Mouse (Mus musculus): ENCODE results near the gene Cd70. TPM values are rescaled to one million over a fixed set of nuclear protein-coding genes. Genes with fewer than 3 reads are reported as not detected.

Gene Cd70
- polyA plus RNA-seq, 1 experiment from 2014 or later, result not detected

DNA sequence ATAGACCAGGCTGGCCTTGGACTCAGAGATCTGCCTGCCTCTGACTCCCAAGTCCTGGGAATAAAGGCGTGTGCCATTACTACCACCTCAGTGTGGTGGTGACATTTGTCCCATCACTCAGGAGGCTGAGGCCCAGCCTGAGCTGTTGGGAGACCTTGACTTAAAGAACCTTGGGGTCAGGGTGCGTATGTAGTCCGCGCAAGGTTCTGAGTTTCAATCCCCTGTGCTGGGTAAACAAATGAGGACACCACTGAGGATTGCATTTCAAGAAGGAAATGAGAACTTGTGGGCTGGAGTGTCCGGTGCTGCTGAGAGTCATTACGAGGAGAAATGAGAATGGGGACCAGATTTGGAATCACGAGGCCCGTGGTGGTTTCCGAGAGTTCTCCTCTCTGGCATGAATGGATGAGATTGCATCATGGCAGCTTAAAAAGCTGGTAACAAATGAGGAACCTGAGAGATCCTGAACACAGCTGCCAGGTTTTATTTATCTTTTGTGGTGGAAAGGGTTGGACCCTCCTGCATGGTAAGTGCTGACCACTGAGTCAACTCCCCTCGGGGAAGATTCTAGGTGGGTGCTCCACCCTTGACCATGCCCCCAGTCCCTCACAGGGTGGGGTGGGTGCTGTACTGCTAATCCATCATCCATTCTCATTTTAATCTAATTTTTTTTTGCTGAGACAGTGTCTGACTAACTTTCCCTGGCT is 36.7 kb downstream of the Cd70 start:
- Histone ChIP-seq H3K9me3 (replicated peaks; ENCODE audit: low read length) (no peaks in the 10 kb centered on the region), H3K4me3 (replicated peaks; ENCODE audit: low read depth, low read length) (no peak overlapping the region), H3K4me1 (replicated peaks; ENCODE audit: insufficient read depth, low read length) (no peaks in the 10 kb centered on the region), H3K27ac (no peak overlapping the region), H3K9ac (ENCODE audit: low read depth, low read length) (no peak overlapping the region), H3K36me3 (ENCODE audit: insufficient read depth, low read length) (no peaks in the 10 kb centered on the region), H3K4me2 (ENCODE audit: low read length) (no peak overlapping the region), H3K27me3 (ENCODE audit: insufficient read depth, low read length) (no peaks in the 10 kb centered on the region)
- ATAC-seq (replicated peaks; ENCODE audit: low FRiP score, low read depth) (no peak), DNase-seq (ENCODE audit: low spot score) (no peak)
- 61% methylated on average over 10 of the region's 10 CpGs for WGBS
- no peak for TF ChIP-seq CTCF (IDR thresholded peaks at IDR 0.05; ENCODE audit: low read depth)

DNA sequence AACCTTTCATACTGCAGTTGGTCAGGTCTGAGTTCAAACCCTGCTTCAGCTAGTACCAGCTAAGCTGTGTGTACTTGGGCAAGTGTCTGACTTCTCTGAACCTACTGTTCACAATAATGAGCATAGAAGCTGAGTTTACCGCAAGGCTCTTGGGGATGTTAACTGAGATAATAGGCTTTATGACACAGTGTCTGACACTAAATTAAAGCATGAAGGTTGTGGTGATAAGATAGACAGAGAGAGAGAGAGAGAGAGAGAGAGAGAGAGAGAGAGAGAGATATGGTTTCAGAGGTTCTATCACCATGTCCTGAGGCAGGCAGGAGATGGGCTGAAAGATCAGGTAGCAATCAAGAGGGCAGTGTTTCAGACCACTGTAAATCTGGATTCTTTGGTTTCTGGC is 39.6 kb downstream of the Cd70 start:
- H3K36me3 ChIP-seq (ENCODE audit: insufficient read depth, low read length), result no peaks in the 10 kb centered on the region
- ATAC-seq (replicated peaks; ENCODE audit: low FRiP score, low read depth) (no peak), DNase-seq (ENCODE audit: low spot score) (no peak)
- H3K9ac ChIP-seq (ENCODE audit: low read depth, low read length), result no peak overlapping the region
- H3K27me3 ChIP-seq (ENCODE audit: insufficient read depth, low read length), result no peaks in the 10 kb centered on the region
- 79% methylated on average over 1 of the region's 1 CpGs for WGBS
- H3K4me1 ChIP-seq (replicated peaks; ENCODE audit: insufficient read depth, low read length), result no peaks in the 10 kb centered on the region; the same call in 1 of the 2 replicates
- H3K4me3 ChIP-seq (replicated peaks; ENCODE audit: low read depth, low read length), result no peak overlapping the region
- H3K27ac ChIP-seq, result no peak overlapping the region
- no peak overlapping the region for H3K4me2 ChIP-seq (ENCODE audit: low read length)
- no peaks in the 10 kb centered on the region for H3K9me3 ChIP-seq (replicated peaks; ENCODE audit: low read length)
- no peak for TF ChIP-seq CTCF (IDR thresholded peaks at IDR 0.05; ENCODE audit: low read depth)

DNA sequence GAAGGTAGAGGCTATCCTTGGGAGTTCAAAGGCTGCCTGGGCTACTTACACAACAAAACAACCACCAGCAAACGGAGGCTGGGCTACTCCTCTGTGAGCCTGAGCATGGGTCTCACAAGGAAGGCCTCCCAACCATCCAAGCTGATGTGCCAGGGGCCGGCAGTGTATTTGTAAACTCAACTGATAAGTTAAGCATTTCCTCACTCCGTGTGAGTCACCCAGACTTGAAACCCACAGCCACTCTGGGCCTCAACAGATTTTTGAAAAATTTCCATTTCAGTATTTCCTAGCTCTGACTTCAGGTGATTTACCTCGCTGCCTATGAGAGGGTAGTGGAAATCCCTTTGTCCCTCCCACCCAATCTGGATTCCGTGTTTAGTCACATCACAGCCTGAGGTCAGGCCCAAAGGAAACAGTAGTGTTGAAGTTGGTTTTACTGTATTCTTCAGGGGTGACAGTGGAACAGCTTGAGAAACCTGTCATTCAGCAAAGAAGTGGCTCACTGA is 40.9 kb downstream of the Cd70 start:
- no peaks in the 10 kb centered on the region for H3K36me3 ChIP-seq (ENCODE audit: insufficient read depth, low read length)
- no peak overlapping the region for H3K4me2 ChIP-seq (ENCODE audit: low read length)
- H3K4me3 ChIP-seq (replicated peaks; ENCODE audit: low read depth, low read length), result no peak overlapping the region
- no peaks in the 10 kb centered on the region for H3K9me3 ChIP-seq (replicated peaks; ENCODE audit: low read length)
- no peak overlapping the region for H3K9ac ChIP-seq (ENCODE audit: low read depth, low read length)
- H3K4me1 ChIP-seq (replicated peaks; ENCODE audit: insufficient read depth, low read length), result peaks cover 9% of the 10 kb centered on the region
- WGBS, result 46% methylated on average over 5 of the region's 5 CpGs
- no peaks in the 10 kb centered on the region for H3K27me3 ChIP-seq (ENCODE audit: insufficient read depth, low read length)
- no peak for TF ChIP-seq CTCF (IDR thresholded peaks at IDR 0.05; ENCODE audit: low read depth)
- ATAC-seq (replicated peaks; ENCODE audit: low FRiP score, low read depth) (no peak), DNase-seq (ENCODE audit: low spot score) (no peak)
- no peak overlapping the region for H3K27ac ChIP-seq

DNA sequence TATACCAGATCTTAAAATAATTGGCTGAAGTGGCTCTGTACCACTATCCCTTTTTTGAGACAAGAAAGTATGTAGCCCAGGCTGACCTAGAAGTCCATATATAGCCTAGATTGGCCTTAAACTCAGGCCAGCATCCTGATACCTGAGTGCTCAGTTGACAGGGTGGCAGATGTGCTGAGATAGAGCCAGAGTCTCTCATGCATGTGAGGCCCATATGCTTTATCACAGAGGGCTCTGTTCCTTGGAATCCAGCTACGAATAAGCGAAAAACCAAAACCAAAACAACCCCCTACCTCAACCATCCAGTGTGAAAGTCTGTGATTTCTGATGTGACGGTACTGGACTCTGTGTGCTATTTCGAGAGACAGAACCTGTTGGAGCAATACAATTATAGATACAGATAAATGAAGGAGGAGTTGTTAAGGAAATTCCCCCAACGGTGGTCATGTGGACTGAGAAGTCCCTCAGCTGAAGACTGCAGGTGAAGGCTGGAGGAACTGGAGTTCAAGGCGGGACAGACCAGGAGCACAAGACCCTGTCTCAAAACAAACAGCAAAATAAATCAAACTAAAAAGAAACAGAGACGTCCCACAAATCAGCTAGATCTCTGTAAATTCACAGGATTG is 41.4 kb downstream of the Cd70 start:
- H3K27me3 ChIP-seq (ENCODE audit: insufficient read depth, low read length), result no peaks in the 10 kb centered on the region
- ATAC-seq (replicated peaks; ENCODE audit: low FRiP score, low read depth), result no peak
- H3K4me1 ChIP-seq (replicated peaks; ENCODE audit: insufficient read depth, low read length), result peaks cover 9% of the 10 kb centered on the region
- WGBS, result 80% methylated on average over 7 of the region's 7 CpGs
- H3K4me2 ChIP-seq (ENCODE audit: low read length), result no peak overlapping the region
- no peak overlapping the region for H3K27ac ChIP-seq
- no peak for TF ChIP-seq CTCF (IDR thresholded peaks at IDR 0.05; ENCODE audit: low read depth)
- no peak overlapping the region for H3K4me3 ChIP-seq (replicated peaks; ENCODE audit: low read depth, low read length)
- no peaks in the 10 kb centered on the region for H3K9me3 ChIP-seq (replicated peaks; ENCODE audit: low read length)
- DNase-seq (ENCODE audit: low spot score), result no peak
- no peaks in the 10 kb centered on the region for H3K36me3 ChIP-seq (ENCODE audit: insufficient read depth, low read length)
- no peak overlapping the region for H3K9ac ChIP-seq (ENCODE audit: low read depth, low read length)

DNA sequence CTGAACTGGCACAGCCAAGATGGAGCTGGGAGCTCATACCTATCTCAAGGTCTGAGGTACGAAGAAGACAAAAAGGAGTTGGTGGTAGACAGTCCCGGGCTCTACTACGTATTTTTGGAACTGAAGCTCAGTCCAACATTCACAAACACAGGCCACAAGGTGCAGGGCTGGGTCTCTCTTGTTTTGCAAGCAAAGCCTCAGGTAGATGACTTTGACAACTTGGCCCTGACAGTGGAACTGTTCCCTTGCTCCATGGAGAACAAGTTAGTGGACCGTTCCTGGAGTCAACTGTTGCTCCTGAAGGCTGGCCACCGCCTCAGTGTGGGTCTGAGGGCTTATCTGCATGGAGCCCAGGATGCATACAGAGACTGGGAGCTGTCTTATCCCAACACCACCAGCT is 42.5 kb downstream of the Cd70 start:
- no peaks in the 10 kb centered on the region for H3K9me3 ChIP-seq (replicated peaks; ENCODE audit: low read length)
- H3K4me1 ChIP-seq (replicated peaks; ENCODE audit: insufficient read depth, low read length), result peaks cover 9% of the 10 kb centered on the region
- no peak overlapping the region for H3K9ac ChIP-seq (ENCODE audit: low read depth, low read length)
- H3K36me3 ChIP-seq (ENCODE audit: insufficient read depth, low read length), result no peaks in the 10 kb centered on the region
- WGBS, result 87% methylated on average over 5 of the region's 5 CpGs
- no peak overlapping the region for H3K27ac ChIP-seq
- H3K27me3 ChIP-seq (ENCODE audit: insufficient read depth, low read length), result no peaks in the 10 kb centered on the region
- TF ChIP-seq CTCF (IDR thresholded peaks at IDR 0.05; ENCODE audit: low read depth), result no peak
- H3K4me2 ChIP-seq (ENCODE audit: low read length), result no peak overlapping the region
- ATAC-seq (replicated peaks; ENCODE audit: low FRiP score, low read depth) (no peak), DNase-seq (ENCODE audit: low spot score) (no peak)
- H3K4me3 ChIP-seq (replicated peaks; ENCODE audit: low read depth, low read length), result no peak overlapping the region

DNA sequence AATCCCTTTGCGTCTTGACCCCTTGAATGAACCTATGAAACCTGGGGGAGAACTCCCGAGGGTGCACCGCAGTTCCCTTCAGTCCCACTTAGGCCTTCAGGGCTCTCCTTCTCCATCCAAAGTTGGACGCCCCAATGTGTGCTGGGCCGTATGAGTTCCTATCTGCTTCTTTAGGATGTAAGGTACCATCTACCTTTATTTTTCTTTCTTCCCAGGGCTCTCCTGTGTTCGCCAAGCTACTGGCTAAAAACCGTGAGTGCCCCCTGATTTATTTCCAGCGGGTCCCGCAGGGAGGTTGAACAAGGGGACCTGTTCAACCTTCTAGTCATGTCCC is 43.6 kb downstream of the Cd70 start:
- peak overlapping the region; percentile 67; the same call in 1 of the 2 replicates for H3K9ac ChIP-seq (ENCODE audit: low read depth, low read length)
- no peaks in the 10 kb centered on the region for H3K36me3 ChIP-seq (ENCODE audit: insufficient read depth, low read length)
- H3K9me3 ChIP-seq (replicated peaks; ENCODE audit: low read length), result no peaks in the 10 kb centered on the region
- 6% methylated on average over 9 of the region's 9 CpGs for WGBS
- ATAC-seq (replicated peaks; ENCODE audit: low FRiP score, low read depth) (no peak), DNase-seq (ENCODE audit: low spot score) (no peak)
- no peak for TF ChIP-seq CTCF (IDR thresholded peaks at IDR 0.05; ENCODE audit: low read depth)
- H3K27ac ChIP-seq, result no peak overlapping the region
- peaks cover 9% of the 10 kb centered on the region for H3K4me1 ChIP-seq (replicated peaks; ENCODE audit: insufficient read depth, low read length)
- H3K4me3 ChIP-seq (replicated peaks; ENCODE audit: low read depth, low read length), result peak overlapping the region; percentile 65
- peak overlapping the region; percentile 70 for H3K4me2 ChIP-seq (ENCODE audit: low read length)
- H3K27me3 ChIP-seq (ENCODE audit: insufficient read depth, low read length), result no peaks in the 10 kb centered on the region
